Mouse (Mus musculus): ENCODE data around the gene Sun3.

GRCm38 (mm10) chr11:9051895-9052294, 3.1 kb upstream of the Sun3 start:
- TF ChIP-seq CTCF (IDR thresholded peaks at IDR 0.05 in 2 of 3, conservative IDR thresholded peaks at IDR 0.05 in 1 of 3; ENCODE audit: control insufficient read depth in 1 of 3, insufficient read depth in 1 of 3, low read depth in 2 of 3, low read length in 3 of 3, poor library complexity in 1 of 3, severe bottlenecking in 1 of 3) (no peak), E2F4 (IDR thresholded peaks at IDR 0.05; ENCODE audit: borderline replicate concordance, low read depth, low read length) (no peak), ETS1 (IDR thresholded peaks at IDR 0.05; ENCODE audit: low read depth, low read length) (no peak), JUND (IDR thresholded peaks at IDR 0.05; ENCODE audit: low read depth, low read length) (no peak), GATA1 (IDR thresholded peaks at IDR 0.05; ENCODE audit: low read depth, low read length) (no peak), POLR2A (IDR thresholded peaks at IDR 0.05; ENCODE audit: control insufficient read depth in 1 of 2, insufficient read depth in 1 of 2, low read depth in 1 of 2, low read length in 2 of 2, poor library complexity in 1 of 2) (no peak), SIN3A (IDR thresholded peaks at IDR 0.05; ENCODE audit: low read length) (no peak), MXI1 (IDR thresholded peaks at IDR 0.05; ENCODE audit: low read depth, low read length) (no peak)

All from MEL (cell line).